ENCODE assay signal across 13 mouse cellular contexts in the genomic region with DNA sequence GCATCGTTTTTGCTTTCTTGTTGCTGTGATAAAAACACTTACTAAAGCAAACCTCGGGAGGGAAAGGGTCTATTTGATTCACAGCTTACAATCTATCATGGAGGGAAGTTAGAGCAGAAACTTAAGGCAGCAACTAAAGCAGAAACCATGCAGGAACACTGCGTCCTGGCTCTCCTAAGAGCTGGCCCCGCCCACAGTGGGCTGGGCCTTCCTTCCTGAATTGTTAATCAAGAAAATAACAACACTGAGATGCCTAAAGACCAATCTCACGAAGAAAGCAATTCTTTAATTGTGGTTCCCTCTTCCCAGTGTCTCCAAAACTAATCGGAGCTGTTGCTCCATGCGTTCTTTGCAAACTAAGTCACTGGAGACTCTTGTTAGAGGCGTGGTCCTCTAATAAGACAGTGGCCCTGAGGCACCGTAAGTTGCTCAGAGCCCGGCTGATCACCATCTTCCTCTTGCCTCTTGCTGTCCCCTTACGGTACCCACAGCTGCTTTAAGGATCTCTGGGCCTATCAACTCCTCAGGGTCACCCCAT. TPM values are rescaled to one million over a fixed set of nuclear protein-coding genes. Genes with fewer than 3 reads are reported as not detected.
A peak's percentile ranks its signal among the peaks of the same experiment; 100 is the strongest.
DNase-seq lines count a peak whose midpoint lies in the region; ATAC-seq lines count a peak whose summit lies in the region.
"Had no signal": no experiment of that assay in that cellular context is flagged by ENCODE, and none has a peak within 500 bp of the region (broad histone marks: within the 10 kb centered on the region; RNA-seq: fewer than 3 reads in every experiment).

No protein-coding gene starts in this region.

- ATAC-seq in megakaryocyte progenitor cell, adult 5-6 weeks (replicated peaks; ENCODE audit: poor library complexity) = peak; percentile 68
- ATAC-seq: forebrain, embryonic 13.5 days; midbrain, embryonic 16.5 days had no signal

- DNase-seq in heart, postnatal 25 days (ENCODE audit: low spot score) = peak; percentile 27
- DNase-seq in heart, adult 9 months (ENCODE audit: low spot score in 2 of 2) = no peak
- peak; percentile 44 for DNase-seq in lung, postnatal 14 days
- DNase-seq in lung, postnatal 4 days = no peak
- peak; percentile 47 for DNase-seq in kidney, postnatal 14 days
- DNase-seq in frontal cortex, postnatal 10 days (ENCODE audit: low spot score in 2 of 2) = no peak
- DNase-seq: cerebellum, adult 18-20 months; layer of hippocampus, postnatal 36 days; lung, embryonic 14.5 days; right cerebral cortex, postnatal 4 days had no signal

- intact Hi-C loops in heart, postnatal 25 days (cut with DNase I) = loop anchor here (10.0 kb wide), 1 partner anchor 2001 kb away; a partner anchor contains a TSS

RNA-seq across cellular contexts. Expression of a gene that starts 37.1 kb away (rescaled TPM):
- 1 to 10 TPM in 1 of 2 experiments, under 1 TPM in 1; 0.57 to 1.1 TPM for total RNA-seq in heart, postnatal 25 days (2021)
- total RNA-seq in megakaryocyte progenitor cell, adult 5-6 weeks (2015) = 47.1 and 51.5 TPM in 2 replicates
- 11.2 and 14.5 TPM in 2 replicates for total RNA-seq in megakaryocyte progenitor cell, adult 5-6 weeks (2017)

Comparison
In these comparisons a context has a peak if more than half of its experiments do, and no peak if none do; other contexts are left out.
1. DNase-seq: peak in heart, postnatal 25 days (single experiment), lung, postnatal 14 days (single experiment) and kidney, postnatal 14 days (single experiment); none in heart, adult 9 months (0 of 2), lung, postnatal 4 days (0 of 2) and frontal cortex, postnatal 10 days (0 of 2).
2. RNA of a gene that starts 37.1 kb away (total RNA-seq): 11.2 to 51.5 TPM in megakaryocyte progenitor cell, adult 5-6 weeks; 0.57 to 1.1 TPM in heart, postnatal 25 days; every median in the first group is over 4 times any median in the second.